Mouse (Mus musculus): ENCODE measurements around the gene Tecpr1. TPM values are rescaled to one million over a fixed set of nuclear protein-coding genes. Genes with fewer than 3 reads are reported as not detected.

Gene Tecpr1
- polyA plus RNA-seq, 2 experiments from 2014 or later = 78.5 to 109 TPM

DNA sequence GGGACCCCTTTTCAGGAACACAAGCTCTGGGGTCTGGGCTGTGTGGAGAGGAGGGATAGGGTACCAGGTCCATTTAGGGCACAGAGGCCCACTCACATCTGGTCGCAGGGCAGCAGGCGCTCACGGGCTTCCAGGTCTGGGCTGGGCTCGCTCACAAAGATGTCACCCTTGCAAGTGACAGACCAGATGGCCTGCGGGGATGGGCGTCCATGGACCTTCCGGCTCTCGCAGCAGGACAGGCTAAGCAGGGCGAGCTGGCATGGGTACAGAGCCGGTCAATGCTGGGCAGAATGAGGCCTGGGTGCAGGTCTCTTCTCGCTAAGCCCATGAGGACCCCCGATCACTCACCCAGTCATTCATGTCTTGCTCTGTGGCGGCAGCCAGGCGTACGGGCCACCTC lies 17.3 kb downstream of the Tecpr1 start:
- no peak for ATAC-seq

DNA sequence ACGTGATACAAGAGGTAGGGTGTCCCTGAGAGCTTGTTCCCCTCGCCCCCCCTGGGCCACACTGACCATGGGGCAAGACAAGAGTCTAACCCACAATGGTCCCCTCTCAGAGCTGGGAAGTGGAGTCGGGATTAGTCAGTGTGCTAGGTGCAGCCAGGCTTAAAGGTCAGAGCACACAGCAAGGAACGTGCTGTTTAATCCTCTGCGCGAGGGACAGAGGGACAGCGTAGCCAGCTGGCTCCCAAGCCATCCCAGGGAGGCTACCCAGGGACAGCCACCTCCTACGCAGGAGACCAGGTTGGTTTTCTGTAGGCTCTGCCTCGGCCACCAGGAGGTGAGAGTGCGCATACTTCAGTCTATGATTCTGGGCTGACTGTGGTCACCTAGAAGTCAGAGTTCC lies 18.5 kb downstream of the Tecpr1 start:
- ATAC-seq = no peak

DNA sequence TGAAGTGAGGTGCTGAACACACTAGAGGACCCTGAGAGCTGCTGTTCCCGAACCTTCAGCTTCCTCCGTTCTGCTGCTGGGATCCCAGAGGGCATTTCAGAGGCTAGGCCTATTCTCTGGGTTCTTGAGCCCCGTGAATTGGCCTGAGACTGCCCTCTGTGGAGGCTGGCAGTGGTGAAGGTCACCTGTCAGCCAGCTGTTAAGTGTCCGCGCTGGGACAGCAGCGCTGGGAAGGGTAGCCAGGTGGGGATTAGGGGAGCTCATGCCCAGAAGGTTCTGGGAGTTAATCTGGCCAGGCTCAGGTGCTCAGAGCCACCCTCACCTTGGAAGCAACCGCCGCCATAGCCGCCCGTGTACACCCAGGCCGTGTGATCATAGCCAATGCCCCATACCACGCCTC lies 19.1 kb downstream of the Tecpr1 start:
- ATAC-seq = no peak

DNA sequence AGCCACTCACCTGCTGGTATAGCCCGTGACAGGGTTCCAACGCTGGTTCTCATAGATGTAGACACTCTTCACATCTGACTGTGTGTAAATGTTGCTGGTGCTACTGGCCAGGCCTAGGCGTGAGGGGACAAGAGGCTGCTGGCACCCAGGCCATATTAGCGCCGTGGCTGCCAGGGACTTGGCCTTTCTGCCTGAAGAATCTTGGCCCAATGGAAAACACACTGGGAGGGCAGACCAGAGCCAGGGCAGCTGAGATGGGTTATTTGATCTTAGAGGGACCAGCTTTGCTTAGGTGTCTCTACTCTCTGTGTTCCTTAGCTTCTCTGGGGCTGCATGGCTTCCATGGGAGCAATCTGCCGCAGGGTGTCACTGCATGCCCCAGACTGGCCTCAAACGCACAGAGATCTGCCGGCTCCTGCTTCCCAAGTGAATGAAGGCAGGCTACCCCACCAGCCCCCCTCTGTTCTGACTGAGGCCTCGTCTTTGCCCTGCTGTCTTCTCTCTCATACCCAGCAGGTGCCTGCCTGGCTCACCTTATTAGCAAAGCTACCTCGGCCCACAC lies 19.9 kb downstream of the Tecpr1 start:
- no peak for ATAC-seq

DNA sequence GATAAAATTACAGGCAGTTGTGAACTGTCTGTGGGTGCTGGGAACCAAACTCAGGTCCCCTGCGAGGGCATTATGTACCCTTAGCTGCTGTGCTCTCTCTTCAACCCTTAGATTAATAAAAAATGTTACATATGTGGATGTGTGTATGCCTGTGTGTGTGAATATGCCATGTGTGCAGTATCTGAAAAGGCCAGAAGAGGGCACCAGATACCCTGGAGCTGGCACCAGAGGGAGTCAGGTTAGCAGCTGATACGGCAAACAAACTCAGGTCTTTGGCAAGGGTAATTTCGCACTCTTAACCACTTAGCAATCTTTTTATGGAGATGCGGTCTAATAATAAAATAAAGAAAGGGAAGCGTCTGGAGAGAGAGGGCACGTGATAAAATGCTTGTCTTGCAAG lies 21.0 kb downstream of the Tecpr1 start:
- no peak for ATAC-seq

DNA sequence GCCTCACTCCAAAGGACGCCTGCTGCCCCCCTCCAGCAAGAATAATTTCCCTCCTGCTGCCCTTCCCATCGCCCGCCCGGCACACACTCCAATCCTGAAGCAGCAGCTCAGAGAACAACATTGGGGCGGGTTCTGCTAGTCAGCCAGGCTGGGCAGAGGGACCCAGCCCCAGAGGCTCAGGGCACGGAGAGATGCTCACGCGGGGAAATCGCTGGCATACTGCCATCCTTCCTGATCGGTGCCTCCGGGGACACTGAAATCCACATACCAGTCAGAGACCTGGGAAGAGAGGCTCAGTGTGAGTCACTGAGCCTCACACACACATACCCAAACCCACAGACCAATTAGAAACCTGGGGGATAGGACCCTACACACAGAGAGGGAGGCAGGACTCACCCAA lies 22.8 kb downstream of the Tecpr1 start:
- no peak for ATAC-seq

DNA sequence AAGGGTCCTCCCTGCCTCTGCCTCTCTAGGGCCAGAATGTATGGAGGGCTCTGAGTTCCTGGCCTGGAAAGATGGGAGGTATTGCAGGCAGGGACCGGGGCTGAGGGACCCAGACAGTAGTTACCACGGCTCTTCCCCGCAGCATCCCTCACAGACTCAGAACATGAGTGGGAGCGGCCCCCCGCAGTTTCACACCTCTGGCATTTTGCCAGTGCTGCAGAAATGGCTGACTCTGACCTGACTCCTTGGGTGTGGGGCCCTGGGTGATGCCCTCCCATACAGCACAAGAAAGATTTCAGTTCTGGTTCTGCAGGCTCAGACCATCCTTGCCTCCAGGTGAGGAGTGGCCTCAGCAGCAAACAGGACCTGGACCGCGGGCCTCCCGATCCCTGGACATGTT lies 27.8 kb downstream of the Tecpr1 start:
- ATAC-seq = no peak

DNA sequence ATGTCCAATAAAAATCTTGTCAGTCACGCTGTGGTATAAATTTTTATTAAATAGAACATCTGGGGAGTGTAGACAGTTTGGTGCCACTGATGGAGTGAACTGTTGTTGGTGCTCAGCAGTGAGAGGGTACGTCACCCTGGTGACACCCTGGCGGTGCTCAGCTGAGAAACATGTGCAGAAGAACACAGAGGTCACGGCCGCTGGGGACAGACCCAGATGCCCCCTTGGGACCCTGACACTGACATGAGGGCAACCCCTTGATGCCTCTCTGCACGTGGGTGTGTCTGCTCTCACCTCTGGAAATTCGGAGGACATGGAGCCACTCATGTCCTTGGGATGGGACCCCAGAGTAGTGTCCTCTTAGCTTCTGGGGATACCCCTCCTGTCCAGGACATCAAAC lies 29.0 kb downstream of the Tecpr1 start:
- ATAC-seq = no peak

DNA sequence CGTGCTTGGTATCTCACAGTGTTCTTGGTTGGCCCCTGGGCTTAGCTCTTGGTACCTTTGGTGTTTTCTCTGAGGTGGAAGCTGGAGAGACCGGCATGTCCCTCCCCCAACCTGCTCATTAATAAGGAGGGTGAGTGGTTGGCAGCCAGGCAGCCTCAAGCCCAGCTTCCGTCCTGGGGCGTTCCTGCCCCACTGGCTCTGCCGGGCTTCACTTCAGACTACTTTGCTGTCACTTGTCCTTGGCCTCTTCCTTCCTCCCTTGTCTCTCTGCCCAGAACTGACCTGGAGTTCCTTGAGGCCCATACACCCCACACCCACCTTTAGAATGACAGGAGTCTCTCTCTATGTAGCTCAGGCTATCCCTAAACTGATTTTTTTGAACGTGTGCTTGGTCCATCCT lies 30.7 kb downstream of the Tecpr1 start:
- no peak for ATAC-seq

DNA sequence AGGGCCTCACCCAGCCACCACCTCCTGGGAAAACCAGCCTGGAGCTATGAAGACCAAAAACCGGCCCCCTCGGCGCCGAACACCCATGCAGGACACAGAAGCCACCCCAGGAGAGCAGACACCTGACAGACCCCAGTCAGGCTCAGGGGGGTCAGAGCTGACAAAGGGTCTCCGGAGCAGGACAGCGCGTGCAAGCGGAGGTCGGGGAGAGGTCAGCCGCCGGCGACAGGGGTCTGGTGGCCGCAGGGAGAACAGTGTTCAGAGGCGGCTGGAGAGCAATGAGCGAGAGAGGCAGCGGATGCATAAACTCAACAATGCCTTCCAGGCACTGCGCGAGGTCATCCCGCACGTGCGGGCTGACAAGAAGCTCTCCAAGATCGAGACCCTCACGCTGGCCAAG lies 32.4 kb downstream of the Tecpr1 start:
- no peak for ATAC-seq

DNA sequence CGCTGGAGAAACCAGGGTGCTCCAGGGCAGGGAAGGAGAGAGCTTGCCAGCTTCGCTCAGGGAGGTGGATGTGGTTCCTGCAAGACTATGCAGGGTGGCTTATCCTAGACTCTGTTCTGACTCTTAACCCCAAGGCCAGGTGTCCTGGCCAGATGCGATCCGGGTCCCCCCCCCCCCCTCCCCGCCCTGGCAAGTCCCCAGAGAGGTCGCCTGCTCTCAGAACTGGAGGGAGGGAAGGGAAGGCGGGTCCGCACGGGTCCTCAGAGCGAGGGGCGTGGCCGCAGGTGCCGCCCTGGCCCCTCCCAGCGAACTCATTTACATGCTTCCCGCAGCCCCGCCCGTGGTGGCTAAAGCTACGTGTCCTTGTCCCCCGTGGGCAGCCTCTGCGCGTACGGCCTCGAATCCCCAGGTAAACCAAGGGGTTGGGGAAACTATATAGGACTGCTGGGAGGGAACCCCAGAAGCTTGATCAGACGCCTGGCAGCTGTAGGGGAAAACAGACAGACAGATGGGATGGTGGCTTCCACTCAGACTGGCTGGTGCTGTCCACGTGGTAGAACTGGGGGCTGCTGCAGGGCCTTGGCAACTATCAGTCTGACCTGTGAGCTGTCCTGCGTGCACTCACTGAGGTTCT lies 33.3 kb downstream of the Tecpr1 start, which contains the start of gene Bhlha15:
Bhlha15 (plus strand) TSS at position 337 of the 634 bp plus-strand sequence.
- peak; percentile 46 for ATAC-seq

DNA sequence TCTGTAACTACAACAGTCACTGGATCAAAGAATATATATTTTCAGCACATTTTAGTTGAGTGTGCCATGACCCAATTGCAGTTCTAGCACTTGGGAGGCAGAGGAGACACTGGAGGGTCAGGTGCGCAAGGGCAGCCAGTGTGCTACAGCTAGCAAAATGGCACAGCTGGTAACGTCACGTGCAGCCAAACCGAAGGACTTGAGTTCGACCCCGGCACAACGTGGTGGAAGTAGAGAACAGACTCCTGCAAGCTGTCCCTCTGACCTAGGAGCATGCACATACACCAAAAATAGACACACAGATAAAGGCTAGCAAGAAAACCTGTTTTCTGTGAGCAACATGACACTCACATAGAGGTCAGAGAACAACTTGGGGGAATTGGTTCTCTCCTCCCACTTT lies 34.1 kb downstream of the Tecpr1 start:
- no peak for ATAC-seq

DNA sequence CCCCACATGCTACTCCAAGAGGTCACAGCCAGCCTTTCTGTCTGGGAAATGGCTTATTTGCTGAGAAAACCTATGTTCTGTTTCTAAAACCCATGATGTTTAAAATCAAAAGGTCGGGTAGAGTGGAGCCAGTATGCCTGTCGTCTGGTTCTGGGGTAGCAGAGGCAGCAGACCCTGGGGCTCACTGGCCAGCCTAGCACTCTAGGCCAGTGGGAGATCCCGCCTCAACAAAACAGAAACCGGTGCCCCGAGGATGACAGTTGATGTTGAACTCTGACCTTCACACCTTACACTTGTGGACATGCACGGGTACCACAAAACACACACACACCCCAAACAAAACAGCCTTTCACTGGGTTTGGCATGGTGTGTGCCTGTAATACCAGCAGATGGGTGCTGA lies 35.0 kb downstream of the Tecpr1 start:
- ATAC-seq = no peak

DNA sequence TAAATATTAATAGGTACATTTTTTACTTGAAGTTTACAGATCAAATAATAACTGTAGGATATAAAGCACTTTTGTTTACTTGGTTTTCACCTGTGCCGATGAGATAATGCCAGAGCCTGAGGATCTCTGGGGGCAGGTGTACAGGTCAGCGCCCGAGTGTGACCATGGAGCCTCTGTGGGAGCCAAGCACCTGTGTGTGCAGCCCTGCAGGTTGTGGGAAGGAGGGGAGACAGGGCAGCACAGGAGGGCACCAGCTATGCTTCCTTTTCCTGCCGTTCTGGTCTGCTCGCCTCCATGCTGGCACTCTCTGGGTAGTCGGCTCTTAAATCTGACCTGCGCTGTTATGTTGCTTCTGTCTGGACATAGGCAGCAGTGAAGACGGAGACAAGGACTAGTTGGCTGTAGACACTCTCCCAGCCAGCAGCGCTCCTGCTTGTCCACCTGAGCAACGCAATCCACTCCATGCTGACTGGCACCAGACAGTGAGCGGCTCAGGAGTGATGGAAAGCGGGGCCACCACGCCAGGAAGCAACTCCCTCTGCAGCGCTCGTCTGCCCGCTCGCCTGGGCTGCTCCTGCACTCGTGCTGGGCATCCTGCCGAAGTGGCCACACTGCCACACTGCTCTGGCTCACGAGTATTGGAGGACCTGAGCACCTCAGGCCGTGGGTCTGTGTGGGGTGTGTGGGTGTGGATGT lies 38.9 kb downstream of the Tecpr1 start:
- ATAC-seq = no peak

DNA sequence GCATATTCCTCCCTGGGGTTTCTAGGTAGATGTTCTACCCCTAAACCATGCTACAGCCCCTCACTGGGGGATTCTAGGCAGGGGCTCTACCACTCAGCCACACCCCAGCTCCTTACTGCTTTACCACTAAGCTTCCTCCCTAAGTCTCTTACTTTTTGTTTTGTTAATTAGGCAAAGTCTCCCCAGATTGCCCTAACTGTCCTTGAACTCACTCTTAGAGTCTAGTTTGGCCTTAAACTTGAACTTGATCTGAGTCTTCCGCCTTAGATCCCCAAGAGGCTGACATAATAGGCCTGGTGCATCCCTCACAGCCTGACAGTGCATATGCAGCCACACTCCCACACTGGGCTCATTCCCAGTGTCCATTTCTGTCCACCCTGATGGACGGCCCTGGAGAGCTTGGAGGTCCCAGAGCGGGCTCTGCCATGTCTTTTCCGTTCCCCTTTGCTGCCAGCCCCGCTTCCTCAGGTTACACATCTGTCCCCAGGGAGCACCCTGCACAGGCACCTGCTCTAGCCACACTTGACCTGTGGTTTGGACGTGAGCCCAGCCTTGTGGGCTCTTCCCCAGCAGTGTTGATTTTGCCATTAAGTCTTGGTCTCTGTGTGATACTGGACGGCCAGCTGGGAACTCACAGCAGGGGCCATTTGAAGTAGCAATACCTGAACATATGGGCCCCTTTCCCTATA lies 39.6 kb downstream of the Tecpr1 start:
- ATAC-seq = no peak

DNA sequence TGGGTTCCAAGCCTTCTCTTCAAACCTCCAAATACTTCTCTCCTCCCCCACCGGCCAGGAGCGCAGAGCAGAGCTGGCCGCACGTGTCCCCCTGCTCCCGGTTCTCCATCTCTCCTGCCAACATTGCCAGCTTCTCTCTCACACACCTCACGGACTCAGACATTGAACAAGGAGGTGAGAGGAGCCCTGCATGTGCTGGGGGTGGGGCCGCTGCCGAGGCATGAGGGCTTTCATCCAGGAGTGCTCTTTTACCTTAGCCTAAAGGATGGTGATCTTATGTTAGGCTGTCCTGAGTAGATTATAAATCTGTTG lies 40.2 kb downstream of the Tecpr1 start:
- no peak for ATAC-seq

DNA sequence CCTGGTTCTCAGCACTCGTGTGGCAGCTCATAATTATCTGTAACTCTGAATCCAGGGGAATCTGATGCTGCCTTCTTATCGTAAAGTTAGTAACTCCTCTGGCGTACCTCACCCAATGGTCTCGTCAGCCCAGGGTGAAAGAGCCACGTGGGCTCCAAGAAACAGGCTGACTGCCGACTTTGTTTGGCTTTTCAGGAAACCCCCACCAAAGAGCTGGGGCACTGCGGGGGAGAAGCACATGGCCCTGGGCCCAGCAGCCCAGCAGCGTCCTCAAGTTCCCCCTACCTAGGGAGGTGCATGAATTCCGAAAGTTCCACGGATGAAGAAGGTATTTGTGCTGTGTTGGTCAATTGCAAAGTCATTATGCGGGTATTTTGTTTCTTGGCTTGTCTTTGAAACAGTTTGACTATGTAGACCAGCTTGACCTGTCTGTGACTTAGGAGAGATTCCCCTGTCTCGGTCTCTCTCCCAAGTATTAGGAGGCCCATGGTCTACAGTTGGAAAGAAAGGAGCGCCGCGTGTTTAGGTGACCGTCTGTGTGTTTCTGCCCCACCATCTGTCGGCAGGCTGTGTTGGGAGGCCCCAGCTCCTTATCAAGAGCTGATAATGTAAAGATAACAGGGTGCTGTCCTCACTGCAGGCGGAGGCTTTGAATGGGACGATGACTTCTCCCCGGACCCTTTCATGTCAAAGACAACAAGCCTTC lies 40.7 kb downstream of the Tecpr1 start:
- ATAC-seq = no peak

DNA sequence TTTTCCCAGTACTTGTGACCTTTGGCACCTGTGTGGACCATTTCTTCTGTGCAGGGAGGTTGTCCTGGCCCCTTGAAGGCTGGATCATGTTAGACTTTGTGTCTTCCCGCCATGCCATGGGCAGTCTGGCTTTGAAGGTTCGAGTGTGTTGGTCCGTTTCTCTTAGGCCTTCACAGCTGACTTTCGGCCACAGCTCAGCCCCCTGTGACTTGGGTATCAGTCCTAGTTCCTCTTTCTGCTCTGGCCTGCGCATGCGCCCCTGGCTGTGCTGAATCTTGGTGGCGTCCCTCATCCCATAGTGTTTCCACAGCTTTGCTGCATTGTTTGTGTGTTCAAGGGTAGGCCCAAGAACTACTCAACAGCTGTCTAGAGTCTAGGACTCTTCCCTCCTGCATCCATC lies 42.2 kb downstream of the Tecpr1 start:
- no peak for ATAC-seq

DNA sequence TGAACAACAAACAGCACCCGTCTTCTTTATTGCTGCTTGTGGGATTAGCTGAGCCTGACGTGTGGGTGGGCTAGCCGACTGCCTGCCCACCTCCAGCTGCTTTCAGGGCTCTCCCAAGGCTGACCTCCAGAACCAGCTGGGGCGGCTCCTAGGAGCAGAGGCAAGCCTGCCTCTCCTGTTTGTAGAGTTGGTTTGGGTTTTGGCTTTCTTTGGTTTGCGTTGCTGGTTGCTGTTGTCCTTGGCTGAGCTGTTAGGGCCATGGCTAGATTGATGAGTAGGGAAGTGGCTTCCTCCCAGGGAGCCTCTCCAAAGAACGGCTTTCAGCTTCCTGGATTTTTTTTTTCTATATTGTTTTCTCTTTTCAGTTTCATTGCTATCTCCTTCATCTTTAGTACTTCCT lies 45.2 kb downstream of the Tecpr1 start:
- no peak for ATAC-seq

DNA sequence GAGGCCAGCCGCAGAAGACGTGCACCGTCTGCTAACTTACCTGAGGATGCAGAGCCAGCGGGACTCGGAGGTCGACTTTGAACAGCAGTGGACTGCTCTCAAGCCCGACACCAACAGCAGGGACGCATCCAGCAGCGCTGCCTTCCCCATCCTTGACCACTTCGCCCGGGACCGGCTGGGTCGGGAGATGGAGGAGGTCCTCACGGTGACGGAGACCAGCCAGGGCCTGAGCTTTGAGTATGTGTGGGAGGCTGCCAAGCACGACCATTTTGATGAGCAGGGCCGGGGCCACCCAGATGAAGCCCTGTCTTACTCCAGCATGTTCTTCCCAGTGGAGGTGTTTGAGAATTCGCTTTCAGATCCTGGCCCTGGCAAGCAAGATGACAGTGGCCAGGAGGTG lies 49.8 kb downstream of the Tecpr1 start:
- no peak for ATAC-seq

DNA sequence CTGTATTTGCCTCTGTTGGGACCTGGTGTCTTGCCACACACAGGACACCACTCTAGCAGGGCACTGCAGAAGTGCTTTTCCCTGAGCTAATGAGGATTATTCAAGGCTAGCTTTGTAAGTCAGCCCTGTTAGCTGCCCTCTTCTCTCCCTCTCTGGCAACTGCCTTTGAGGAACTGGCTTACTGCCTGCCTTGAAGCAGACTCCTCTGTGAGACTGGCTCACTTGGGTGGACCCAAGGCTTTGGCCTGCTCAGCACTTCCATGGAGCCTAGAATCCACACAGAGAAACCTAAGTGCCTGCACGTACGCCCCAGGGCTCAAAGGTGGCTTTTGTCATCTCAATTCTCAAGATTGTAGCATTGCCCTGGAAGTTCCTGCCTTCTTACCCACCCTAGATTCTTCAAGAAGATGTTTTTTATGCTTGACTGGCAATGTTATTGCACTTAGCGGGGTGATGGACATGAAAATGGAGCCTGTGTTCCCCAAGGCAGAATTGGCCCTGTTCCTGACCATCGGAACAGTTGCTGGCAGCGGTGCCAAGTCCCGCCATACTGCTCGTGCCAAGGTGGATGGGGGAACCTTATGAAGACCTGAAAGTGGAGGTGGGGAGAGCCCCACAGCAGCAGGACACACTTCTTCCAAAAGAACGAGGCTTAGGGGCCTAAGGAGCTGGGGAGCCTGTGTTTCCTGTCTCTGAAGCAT lies 54.0 kb downstream of the Tecpr1 start:
- ATAC-seq = no peak

DNA sequence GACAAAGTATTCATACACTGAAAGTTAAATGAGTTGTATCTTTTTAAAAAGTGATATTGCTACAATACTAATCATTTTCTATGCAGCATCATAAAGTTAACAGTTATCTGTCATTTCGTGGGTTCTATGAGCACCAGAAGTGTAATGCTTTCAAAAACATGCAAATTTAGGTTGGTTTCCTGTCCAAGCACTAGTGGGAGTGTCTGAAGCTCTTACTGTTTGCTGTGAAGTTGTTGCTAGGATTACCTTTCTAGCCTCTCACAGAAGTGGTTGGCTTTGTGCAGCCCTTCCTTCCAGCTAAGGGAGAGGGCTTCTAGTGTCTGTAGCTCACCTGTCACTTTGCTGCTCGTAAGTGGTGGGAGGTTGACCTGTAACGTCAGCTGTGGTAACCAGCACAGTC lies 57.7 kb downstream of the Tecpr1 start:
- peak; percentile 83 for ATAC-seq

Data from CD4-positive, CD25-positive, alpha-beta regulatory T cell, adult 4 months (primary cell).